Mouse (Mus musculus) thymus, postnatal 25 days (tissue): Measurements from ENCODE around the gene Ttyh2.

ENCODE experiments used
- DNase-seq: peaks from one replicate; pipeline ENCODE4 v3.0.0; 2022

Ttyh2 gene

GRCm38 (mm10) chr11:114714526-114714925, 39.3 kb downstream of the Ttyh2 start:
- no peak for DNase-seq

GRCm38 (mm10) chr11:114715531-114715930, 40.3 kb downstream of the Ttyh2 start:
- no peak for DNase-seq

GRCm38 (mm10) chr11:114720535-114720934, 45.3 kb downstream of the Ttyh2 start:
- no peak for DNase-seq

GRCm38 (mm10) chr11:114722438-114722837, 47.2 kb downstream of the Ttyh2 start:
- DNase-seq, result no peak

GRCm38 (mm10) chr11:114723030-114723429, 47.8 kb downstream of the Ttyh2 start:
- no peak for DNase-seq

- DNase-seq, result no peak
Measured at GRCm38 (mm10) chr11:114724787-114725590, 49.8 kb downstream of the Ttyh2 start.

GRCm38 (mm10) chr11:114726965-114727825, 52.0 kb downstream of the Ttyh2 start, which contains the start of gene Dnaic2:
Dnaic2 (plus strand) TSS chr11:114727408.
- no peak for DNase-seq

- DNase-seq, result no peak
Measured at GRCm38 (mm10) chr11:114727826-114728186, 52.6 kb downstream of the Ttyh2 start.

- DNase-seq, result no peak
Measured at GRCm38 (mm10) chr11:114728333-114728732, 53.1 kb downstream of the Ttyh2 start.

- no peak for DNase-seq
Measured at GRCm38 (mm10) chr11:114729832-114730363, 54.7 kb downstream of the Ttyh2 start.

GRCm38 (mm10) chr11:114731711-114732110, 56.5 kb downstream of the Ttyh2 start:
- no peak for DNase-seq

- no peak for DNase-seq
Measured at GRCm38 (mm10) chr11:114732890-114733289, 57.7 kb downstream of the Ttyh2 start.

- no peak for DNase-seq
Measured at GRCm38 (mm10) chr11:114736111-114736510, 60.9 kb downstream of the Ttyh2 start.

GRCm38 (mm10) chr11:114736913-114737624, 61.8 kb downstream of the Ttyh2 start:
- DNase-seq, result no peak

GRCm38 (mm10) chr11:114740598-114740997, 65.4 kb downstream of the Ttyh2 start:
- DNase-seq, result no peak

- DNase-seq, result no peak
Measured at GRCm38 (mm10) chr11:114741451-114741850, 66.2 kb downstream of the Ttyh2 start.

GRCm38 (mm10) chr11:114745134-114745533, 69.9 kb downstream of the Ttyh2 start:
- peak; percentile 84 for DNase-seq

GRCm38 (mm10) chr11:114747564-114748138, 72.4 kb downstream of the Ttyh2 start:
- no peak for DNase-seq

GRCm38 (mm10) chr11:114764820-114765818, 89.9 kb downstream of the Ttyh2 start, which contains the start of gene Kif19a:
Kif19a (plus strand) TSS chr11:114765388.
- DNase-seq, result peak; percentile 19

- no peak for DNase-seq
Measured at GRCm38 (mm10) chr11:114769911-114770310, 94.7 kb downstream of the Ttyh2 start.
